Mouse (Mus musculus): ENCODE results near the gene 3110001I22Rik. TPM values are rescaled to one million over a fixed set of nuclear protein-coding genes. Genes with fewer than 3 reads are reported as not detected.
A peak's percentile ranks its signal among the peaks of the same experiment; 100 is the strongest.

The 3110001I22Rik gene
- polyA plus RNA-seq, 1 experiment: 1.2 TPM

GRCm38 (mm10) chr16:13673114-13673513 is 1.4 kb downstream of the 3110001I22Rik start:
- TF ChIP-seq POLR2A (IDR thresholded peaks at IDR 0.05; ENCODE audit: low read depth, low read length): no peak
- TF ChIP-seq CTCF (IDR thresholded peaks at IDR 0.05; ENCODE audit: extremely low read depth, insufficient read length, insufficient replicate concordance, low read depth, low read length): no peak
- H3K27ac ChIP-seq (ENCODE audit: insufficient read depth, low read depth, low read length): peak overlapping the region; percentile 36
- no peaks in the 10 kb centered on the region; the same call in 1 of the 2 replicates for H3K4me1 ChIP-seq (ENCODE audit: control insufficient read depth, insufficient read depth, insufficient read length, low read length)
- no peaks in the 10 kb centered on the region for H3K27me3 ChIP-seq (ENCODE audit: control insufficient read depth, insufficient read depth, low read length)
- H3K4me3 ChIP-seq (ENCODE audit: low read depth, low read length): no peak overlapping the region
- 35% methylated on average over 5 of the region's 5 CpGs for WGBS
- peaks cover 10% of the 10 kb centered on the region for H3K36me3 ChIP-seq (ENCODE audit: control insufficient read depth, insufficient read depth, low read length)

DNA sequence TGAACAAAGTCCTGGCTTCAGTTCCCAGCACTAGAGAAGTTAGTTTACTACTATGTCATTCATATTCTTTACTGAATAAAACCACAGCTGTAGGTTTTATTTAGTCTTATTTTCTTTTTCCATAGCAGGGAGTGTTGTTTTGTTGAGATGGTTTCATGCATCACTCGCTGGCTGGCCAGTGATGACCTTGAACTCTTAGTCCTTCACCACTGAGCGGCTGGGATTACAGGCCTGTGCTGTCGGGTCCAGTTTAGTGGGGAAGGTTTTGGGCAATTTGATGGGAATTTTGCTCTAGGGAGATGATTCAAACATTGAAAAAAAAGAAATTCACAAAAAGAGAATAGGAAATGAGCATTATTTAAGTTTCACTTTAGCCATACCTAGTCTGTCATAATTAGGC is 2.8 kb downstream of the 3110001I22Rik start:
- no peaks in the 10 kb centered on the region; the same call in 1 of the 2 replicates for H3K4me1 ChIP-seq (ENCODE audit: control insufficient read depth, insufficient read depth, insufficient read length, low read length)
- WGBS: 84% methylated on average over 3 of the region's 3 CpGs
- no peak overlapping the region for H3K27ac ChIP-seq (ENCODE audit: insufficient read depth, low read depth, low read length)
- peaks cover 10% of the 10 kb centered on the region for H3K36me3 ChIP-seq (ENCODE audit: control insufficient read depth, insufficient read depth, low read length)
- no peak overlapping the region for H3K4me3 ChIP-seq (ENCODE audit: low read depth, low read length)
- TF ChIP-seq CTCF (IDR thresholded peaks at IDR 0.05; ENCODE audit: extremely low read depth, insufficient read length, insufficient replicate concordance, low read depth, low read length) (no peak), POLR2A (IDR thresholded peaks at IDR 0.05; ENCODE audit: low read depth, low read length) (no peak)
- H3K27me3 ChIP-seq (ENCODE audit: control insufficient read depth, insufficient read depth, low read length): no peaks in the 10 kb centered on the region

GRCm38 (mm10) chr16:13678601-13679319 is 7.0 kb downstream of the 3110001I22Rik start:
- Histone ChIP-seq H3K36me3 (ENCODE audit: control insufficient read depth, insufficient read depth, low read length) (peaks cover 14% of the 10 kb centered on the region), H3K4me1 (ENCODE audit: control insufficient read depth, insufficient read depth, insufficient read length, low read length) (no peaks in the 10 kb centered on the region), H3K27me3 (ENCODE audit: control insufficient read depth, insufficient read depth, low read length) (no peaks in the 10 kb centered on the region), H3K4me3 (ENCODE audit: low read depth, low read length) (no peak overlapping the region), H3K27ac (ENCODE audit: insufficient read depth, low read depth, low read length) (peak overlapping the region; percentile 13; the same call in 1 of the 2 replicates)
- TF ChIP-seq POLR2A (IDR thresholded peaks at IDR 0.05; ENCODE audit: low read depth, low read length): no peak
- TF ChIP-seq CTCF (IDR thresholded peaks at IDR 0.05; ENCODE audit: extremely low read depth, insufficient read length, insufficient replicate concordance, low read depth, low read length): no peak
- WGBS: 53% methylated on average over 3 of the region's 3 CpGs

GRCm38 (mm10) chr16:13698998-13699397 is 27.3 kb downstream of the 3110001I22Rik start:
- Histone ChIP-seq H3K4me1 (ENCODE audit: control insufficient read depth, insufficient read depth, insufficient read length, low read length) (no peaks in the 10 kb centered on the region), H3K27me3 (ENCODE audit: control insufficient read depth, insufficient read depth, low read length) (no peaks in the 10 kb centered on the region), H3K36me3 (ENCODE audit: control insufficient read depth, insufficient read depth, low read length) (peaks cover 69% of the 10 kb centered on the region), H3K4me3 (ENCODE audit: low read depth, low read length) (no peak overlapping the region), H3K27ac (ENCODE audit: insufficient read depth, low read depth, low read length) (no peak overlapping the region)
- 92% methylated on average over 7 of the region's 7 CpGs for WGBS
- peak; percentile 30; the same call in 1 of the 2 replicates for TF ChIP-seq CTCF (IDR thresholded peaks at IDR 0.05; ENCODE audit: extremely low read depth, insufficient read length, insufficient replicate concordance, low read depth, low read length)
- TF ChIP-seq POLR2A (IDR thresholded peaks at IDR 0.05; ENCODE audit: low read depth, low read length): no peak

GRCm38 (mm10) chr16:13702184-13702583 is 30.5 kb downstream of the 3110001I22Rik start:
- no peaks in the 10 kb centered on the region for H3K4me1 ChIP-seq (ENCODE audit: control insufficient read depth, insufficient read depth, insufficient read length, low read length)
- no peak overlapping the region for H3K27ac ChIP-seq (ENCODE audit: insufficient read depth, low read depth, low read length)
- no peaks in the 10 kb centered on the region for H3K27me3 ChIP-seq (ENCODE audit: control insufficient read depth, insufficient read depth, low read length)
- no peak overlapping the region for H3K4me3 ChIP-seq (ENCODE audit: low read depth, low read length)
- TF ChIP-seq CTCF (IDR thresholded peaks at IDR 0.05; ENCODE audit: extremely low read depth, insufficient read length, insufficient replicate concordance, low read depth, low read length): no peak
- TF ChIP-seq POLR2A (IDR thresholded peaks at IDR 0.05; ENCODE audit: low read depth, low read length): no peak
- peaks cover 56% of the 10 kb centered on the region for H3K36me3 ChIP-seq (ENCODE audit: control insufficient read depth, insufficient read depth, low read length)
- 93% methylated on average over 7 of the region's 7 CpGs for whole genome bisulfite sequencing

- Histone ChIP-seq H3K4me1 (ENCODE audit: control insufficient read depth, insufficient read depth, insufficient read length, low read length) (no peaks in the 10 kb centered on the region), H3K27ac (ENCODE audit: insufficient read depth, low read depth, low read length) (no peak overlapping the region), H3K4me3 (ENCODE audit: low read depth, low read length) (no peak overlapping the region), H3K36me3 (ENCODE audit: control insufficient read depth, insufficient read depth, low read length) (peaks cover 33% of the 10 kb centered on the region), H3K27me3 (ENCODE audit: control insufficient read depth, insufficient read depth, low read length) (no peaks in the 10 kb centered on the region)
- WGBS: 97% methylated on average over 10 of the region's 10 CpGs
- no peak for TF ChIP-seq POLR2A (IDR thresholded peaks at IDR 0.05; ENCODE audit: low read depth, low read length)
- TF ChIP-seq CTCF (IDR thresholded peaks at IDR 0.05; ENCODE audit: extremely low read depth, insufficient read length, insufficient replicate concordance, low read depth, low read length): no peak
Measured at GRCm38 (mm10) chr16:13704676-13705075, 32.9 kb downstream of the 3110001I22Rik start.

DNA sequence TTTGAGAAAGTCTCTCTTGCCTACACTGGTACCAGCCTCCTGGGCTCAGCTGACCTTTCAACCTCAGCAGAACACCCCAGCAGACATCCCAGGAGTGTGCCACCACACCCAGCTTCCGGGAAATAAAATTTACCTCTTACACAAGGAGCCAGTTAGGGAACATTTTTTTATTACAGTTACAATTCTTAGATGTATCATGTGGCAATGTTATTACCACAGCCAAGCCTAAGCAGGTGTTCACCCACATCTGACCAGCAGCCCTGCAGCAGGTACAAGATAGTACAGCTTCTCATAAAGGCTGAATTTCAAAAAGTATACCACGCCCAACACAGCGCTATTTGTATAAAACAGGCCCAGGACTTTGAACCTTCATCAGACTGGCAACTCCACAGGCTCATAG is 43.2 kb downstream of the 3110001I22Rik start:
- TF ChIP-seq POLR2A (IDR thresholded peaks at IDR 0.05; ENCODE audit: low read depth, low read length): no peak
- TF ChIP-seq CTCF (IDR thresholded peaks at IDR 0.05; ENCODE audit: extremely low read depth, insufficient read length, insufficient replicate concordance, low read depth, low read length): no peak
- Histone ChIP-seq H3K27ac (ENCODE audit: insufficient read depth, low read depth, low read length) (peak overlapping the region; percentile 90), H3K36me3 (ENCODE audit: control insufficient read depth, insufficient read depth, low read length) (no peaks in the 10 kb centered on the region), H3K4me1 (ENCODE audit: control insufficient read depth, insufficient read depth, insufficient read length, low read length) (peaks cover 24% of the 10 kb centered on the region; the same call in 1 of the 2 replicates), H3K4me3 (ENCODE audit: low read depth, low read length) (no peak overlapping the region), H3K27me3 (ENCODE audit: control insufficient read depth, insufficient read depth, low read length) (no peaks in the 10 kb centered on the region)
- 28% methylated on average over 3 of the region's 3 CpGs for WGBS

Measured in small intestine, adult 2 months (tissue).